Mouse (Mus musculus): ENCODE measurements around the gene Serpina1f. TPM values are rescaled to one million over a fixed set of nuclear protein-coding genes. Genes with fewer than 3 reads are reported as not detected.
A peak's percentile ranks its signal among the peaks of the same experiment; 100 is the strongest.
"Not testable (repeated sequence)": the region's sequence is repeated elsewhere in the genome, so short reads cannot be mapped to it uniquely, and the experiment has no call there.

The Serpina1f gene
- 1.5 and 1.8 TPM in 2 replicates for polyA plus RNA-seq (2015; fragmentation: Nextera tagmentation; extraction: Ambion mirVana)

- Histone ChIP-seq H3K4me1 (replicated peaks; ENCODE audit: insufficient read depth, low read length) (no peaks in the 10 kb centered on the region), H3K9me3 (replicated peaks; ENCODE audit: low read length) (no peaks in the 10 kb centered on the region), H3K4me3 (replicated peaks; ENCODE audit: low read depth, low read length) (no peak within 1 kb of the TSS), H3K27me3 (ENCODE audit: insufficient read depth, low read length) (no peaks in the 10 kb centered on the region), H3K9ac (ENCODE audit: low read depth, low read length) (no peak within 1 kb of the TSS), H3K27ac (no peak within 1 kb of the TSS), H3K36me3 (ENCODE audit: insufficient read depth, low read length) (no peaks in the 10 kb centered on the region), H3K4me2 (ENCODE audit: low read length) (no peak within 1 kb of the TSS)
- TF ChIP-seq CTCF (IDR thresholded peaks at IDR 0.05; ENCODE audit: low read depth), result no peak
- DNase-seq (ENCODE audit: low spot score) (no peak), ATAC-seq (replicated peaks; ENCODE audit: low FRiP score, low read depth) (no peak)
- 73% methylated on average over 8 of the region's 8 CpGs for WGBS
Observed at GRCm38 (mm10) chr12:103695429-103695828, at the start of gene Serpina1f. Gene Serpina1f (minus strand): TSS chr12:103695529.

GRCm38 (mm10) chr12:103737791-103738580, 42.7 kb upstream of the Serpina1f start:
- not testable (repeated sequence) for H3K36me3 ChIP-seq (ENCODE audit: insufficient read depth, low read length); H3K9ac ChIP-seq (ENCODE audit: low read depth, low read length); H3K4me3 ChIP-seq (replicated peaks; ENCODE audit: low read depth, low read length); H3K4me1 ChIP-seq (replicated peaks; ENCODE audit: insufficient read depth, low read length); H3K4me2 ChIP-seq (ENCODE audit: low read length); H3K27ac ChIP-seq; ATAC-seq (replicated peaks; ENCODE audit: low FRiP score, low read depth); DNase-seq (ENCODE audit: low spot score); H3K9me3 ChIP-seq (replicated peaks; ENCODE audit: low read length); H3K27me3 ChIP-seq (ENCODE audit: insufficient read depth, low read length)
- WGBS, result 59% methylated on average over 5 of the region's 6 CpGs

DNA sequence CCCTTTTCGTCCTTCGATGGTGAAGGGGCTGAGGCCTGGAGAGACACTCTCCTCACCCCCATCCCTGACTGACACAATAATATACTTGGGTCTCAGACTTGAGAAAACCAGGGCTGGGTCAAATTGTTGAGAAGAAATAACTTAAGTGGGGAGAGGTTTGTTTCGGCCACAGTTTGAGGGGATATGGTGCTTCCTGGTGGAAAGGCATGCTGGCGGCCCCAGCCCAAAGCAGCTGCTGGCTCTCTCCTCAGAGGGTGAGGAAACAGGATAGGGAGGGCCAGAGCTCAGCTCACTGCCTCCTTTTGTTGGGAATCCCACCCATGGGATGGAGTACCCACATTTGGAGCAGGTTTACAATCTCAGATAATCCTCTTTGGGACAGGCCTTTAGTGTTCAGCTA, 40.2 kb upstream of the Serpina1f start:
- not testable (repeated sequence) for H3K36me3 ChIP-seq (ENCODE audit: insufficient read depth, low read length); H3K9ac ChIP-seq (ENCODE audit: low read depth, low read length); H3K27me3 ChIP-seq (ENCODE audit: insufficient read depth, low read length); DNase-seq (ENCODE audit: low spot score); H3K4me2 ChIP-seq (ENCODE audit: low read length); H3K4me3 ChIP-seq (replicated peaks; ENCODE audit: low read depth, low read length); H3K27ac ChIP-seq; ATAC-seq (replicated peaks; ENCODE audit: low FRiP score, low read depth); H3K9me3 ChIP-seq (replicated peaks; ENCODE audit: low read length); H3K4me1 ChIP-seq (replicated peaks; ENCODE audit: insufficient read depth, low read length)
- WGBS, result 75% methylated on average over 4 of the region's 4 CpGs

- H3K4me3 ChIP-seq (replicated peaks; ENCODE audit: low read depth, low read length); H3K36me3 ChIP-seq (ENCODE audit: insufficient read depth, low read length); DNase-seq (ENCODE audit: low spot score); H3K27ac ChIP-seq; H3K4me2 ChIP-seq (ENCODE audit: low read length); H3K27me3 ChIP-seq (ENCODE audit: insufficient read depth, low read length); H3K9me3 ChIP-seq (replicated peaks; ENCODE audit: low read length); ATAC-seq (replicated peaks; ENCODE audit: low FRiP score, low read depth); H3K9ac ChIP-seq (ENCODE audit: low read depth, low read length); H3K4me1 ChIP-seq (replicated peaks; ENCODE audit: insufficient read depth, low read length): not testable (repeated sequence)
- WGBS, result 79% methylated on average over 4 of the region's 4 CpGs
Observed at GRCm38 (mm10) chr12:103735101-103735500, 39.8 kb upstream of the Serpina1f start.

DNA sequence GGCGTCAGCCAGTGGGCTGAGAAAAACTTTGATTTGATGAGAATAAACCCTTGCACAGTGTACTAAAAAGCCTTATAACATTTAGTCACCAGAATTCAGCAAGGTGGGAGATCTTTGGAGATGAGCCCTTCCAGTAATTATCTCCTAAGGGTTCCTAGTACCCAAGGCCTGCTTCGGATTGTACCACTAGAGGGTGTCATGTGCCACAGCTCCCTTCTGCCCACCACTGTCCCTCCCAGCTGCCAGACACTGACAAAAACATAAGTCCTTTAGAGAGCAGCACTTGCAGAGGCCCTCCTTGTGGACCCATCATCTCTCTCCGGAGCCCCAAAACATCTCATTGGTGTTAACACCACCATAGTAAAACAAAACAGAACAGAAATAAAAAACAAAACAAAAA, 16.2 kb upstream of the Serpina1f start:
- ATAC-seq (replicated peaks; ENCODE audit: low FRiP score, low read depth), result no peak
- DNase-seq (ENCODE audit: low spot score), result peak; percentile 11
- H3K36me3 ChIP-seq (ENCODE audit: insufficient read depth, low read length), result no peaks in the 10 kb centered on the region
- H3K4me1 ChIP-seq (replicated peaks; ENCODE audit: insufficient read depth, low read length), result no peaks in the 10 kb centered on the region
- TF ChIP-seq CTCF (IDR thresholded peaks at IDR 0.05; ENCODE audit: low read depth), result peak; percentile 55
- no peaks in the 10 kb centered on the region for H3K27me3 ChIP-seq (ENCODE audit: insufficient read depth, low read length)
- H3K9me3 ChIP-seq (replicated peaks; ENCODE audit: low read length), result no peaks in the 10 kb centered on the region
- WGBS, result 68% methylated on average over 3 of the region's 3 CpGs
- H3K9ac ChIP-seq (ENCODE audit: low read depth, low read length), result no peak overlapping the region
- H3K4me3 ChIP-seq (replicated peaks; ENCODE audit: low read depth, low read length), result no peak overlapping the region
- no peak overlapping the region for H3K4me2 ChIP-seq (ENCODE audit: low read length)
- no peak overlapping the region for H3K27ac ChIP-seq

DNA sequence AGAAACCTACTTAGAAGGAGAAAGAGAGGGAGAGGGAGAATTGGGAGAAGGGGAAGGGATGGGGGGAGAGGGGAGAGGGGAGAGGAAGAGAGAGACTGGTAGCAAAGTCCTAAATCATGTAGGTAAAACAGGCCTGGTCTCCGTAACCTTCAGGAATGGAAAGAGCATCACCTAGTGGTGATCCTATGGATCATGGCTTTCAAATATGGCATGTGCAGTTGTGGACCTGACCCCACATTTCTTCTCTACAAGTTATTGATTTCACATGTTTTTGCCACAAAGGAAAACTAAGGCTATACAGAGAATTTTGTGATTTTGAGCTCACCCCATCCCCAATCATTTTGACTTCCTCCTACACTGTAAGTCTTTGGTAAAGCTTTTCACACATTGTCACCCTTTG, 15.1 kb upstream of the Serpina1f start:
- no peak overlapping the region for H3K27ac ChIP-seq
- no peak overlapping the region for H3K9ac ChIP-seq (ENCODE audit: low read depth, low read length)
- no peaks in the 10 kb centered on the region for H3K36me3 ChIP-seq (ENCODE audit: insufficient read depth, low read length)
- peak; percentile 67 for TF ChIP-seq CTCF (IDR thresholded peaks at IDR 0.05; ENCODE audit: low read depth)
- no peaks in the 10 kb centered on the region for H3K9me3 ChIP-seq (replicated peaks; ENCODE audit: low read length)
- 57% methylated on average over 1 of the region's 1 CpGs for WGBS
- no peak for ATAC-seq (replicated peaks; ENCODE audit: low FRiP score, low read depth)
- H3K27me3 ChIP-seq (ENCODE audit: insufficient read depth, low read length), result no peaks in the 10 kb centered on the region
- H3K4me2 ChIP-seq (ENCODE audit: low read length), result no peak overlapping the region
- DNase-seq (ENCODE audit: low spot score), result no peak
- H3K4me3 ChIP-seq (replicated peaks; ENCODE audit: low read depth, low read length), result no peak overlapping the region
- H3K4me1 ChIP-seq (replicated peaks; ENCODE audit: insufficient read depth, low read length), result no peaks in the 10 kb centered on the region

DNA sequence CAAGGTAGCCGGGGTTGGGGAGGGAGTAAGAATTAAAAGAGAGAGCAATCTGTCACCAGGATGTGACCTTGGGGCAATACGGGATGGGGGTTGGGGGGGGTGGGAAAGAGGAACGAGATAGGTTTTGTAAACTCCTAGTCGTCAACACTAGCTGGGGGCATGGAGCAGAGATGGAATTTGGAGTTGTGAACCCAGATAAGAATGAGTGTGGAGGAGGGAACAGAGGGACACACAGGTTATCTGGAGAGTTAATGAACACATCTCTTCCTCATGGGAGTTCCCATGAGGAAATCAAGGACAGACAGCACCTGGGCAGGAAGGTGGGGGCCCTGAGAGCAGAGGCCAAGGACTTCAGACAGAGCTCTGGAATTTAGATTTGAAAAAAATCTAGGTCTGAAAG, 10.8 kb upstream of the Serpina1f start:
- DNase-seq (ENCODE audit: low spot score) (no peak), ATAC-seq (replicated peaks; ENCODE audit: low FRiP score, low read depth) (no peak)
- Histone ChIP-seq H3K36me3 (ENCODE audit: insufficient read depth, low read length) (no peaks in the 10 kb centered on the region), H3K27me3 (ENCODE audit: insufficient read depth, low read length) (no peaks in the 10 kb centered on the region), H3K4me3 (replicated peaks; ENCODE audit: low read depth, low read length) (no peak overlapping the region), H3K4me1 (replicated peaks; ENCODE audit: insufficient read depth, low read length) (no peaks in the 10 kb centered on the region), H3K9ac (ENCODE audit: low read depth, low read length) (no peak overlapping the region), H3K9me3 (replicated peaks; ENCODE audit: low read length) (no peaks in the 10 kb centered on the region), H3K4me2 (ENCODE audit: low read length) (no peak overlapping the region), H3K27ac (no peak overlapping the region)
- TF ChIP-seq CTCF (IDR thresholded peaks at IDR 0.05; ENCODE audit: low read depth), result no peak
- 60% methylated on average over 4 of the region's 4 CpGs for WGBS
